In the genomic region with DNA sequence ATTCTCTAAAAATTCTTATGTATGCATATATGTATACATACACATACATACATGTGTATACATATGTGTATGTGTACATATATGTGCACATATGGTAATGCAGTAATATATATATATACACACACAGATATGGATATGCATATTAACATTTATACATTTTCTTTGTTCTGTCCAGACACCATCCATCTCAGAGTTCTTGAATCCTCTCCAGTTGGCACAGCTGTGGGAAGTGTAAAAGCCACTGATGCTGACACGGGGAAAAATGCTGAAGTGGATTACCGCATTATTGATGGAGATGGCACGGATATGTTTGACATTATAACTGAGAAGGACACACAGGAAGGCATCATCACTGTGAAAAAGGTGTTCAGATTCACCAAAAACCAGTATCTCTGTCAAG, we compare ENCODE assay signal across 15 mouse cellular contexts.
DNase-seq lines count a peak whose midpoint lies in the region; ATAC-seq and TF ChIP-seq lines count a peak whose summit lies in the region.
"Had no signal": no experiment of that assay in that cellular context is flagged by ENCODE, and none has a peak within 500 bp of the region (broad histone marks: within the 10 kb centered on the region; RNA-seq: fewer than 3 reads in every experiment).

No protein-coding gene starts in this region.

- H3K36me3 ChIP-seq in forebrain, embryonic 12.5 days (replicated peaks) = no peaks in the 10 kb centered on the region
- H3K36me3 ChIP-seq in forebrain, postnatal 0 days (ENCODE audit: insufficient read depth) = no peaks in the 10 kb centered on the region
- H3K36me3 ChIP-seq in hindbrain, embryonic 14.5 days (replicated peaks; ENCODE audit: control insufficient read depth, insufficient read depth) = no peaks in the 10 kb centered on the region
- no peaks in the 10 kb centered on the region for H3K36me3 ChIP-seq in hindbrain, embryonic 10.5 days
- H3K36me3 ChIP-seq in neural tube, embryonic 14.5 days (ENCODE audit: control insufficient read depth, insufficient read depth, low read length) = no peaks in the 10 kb centered on the region
- H3K36me3 ChIP-seq: embryonic facial prominence, embryonic 10.5 days; heart, embryonic 12.5 days; intestine, embryonic 15.5 days had no signal

- peak; percentile 33; the same call in 1 of the 2 replicates for ATAC-seq in forebrain, embryonic 12.5 days (ENCODE audit: low FRiP score)
- ATAC-seq in forebrain, postnatal 0 days = no peak; the same call in 1 of the 2 replicates
- peak; percentile 43; the same call in 1 of the 2 replicates for ATAC-seq in hindbrain, embryonic 14.5 days (ENCODE audit: low FRiP score)
- ATAC-seq in neural tube, embryonic 14.5 days (ENCODE audit: low read depth) = peak; percentile 65
- ATAC-seq: intestine, embryonic 15.5 days had no signal

- H3K9me3 ChIP-seq in forebrain, embryonic 12.5 days = no peaks in the 10 kb centered on the region
- H3K9me3 ChIP-seq in forebrain, postnatal 0 days (ENCODE audit: low read length) = no peaks in the 10 kb centered on the region
- no peaks in the 10 kb centered on the region for H3K9me3 ChIP-seq in hindbrain, embryonic 14.5 days (ENCODE audit: control insufficient read depth, low read length)
- no peaks in the 10 kb centered on the region for H3K9me3 ChIP-seq in hindbrain, embryonic 10.5 days
- H3K9me3 ChIP-seq in neural tube, embryonic 14.5 days (ENCODE audit: control insufficient read depth, low read length) = no peaks in the 10 kb centered on the region
- H3K9me3 ChIP-seq: embryonic facial prominence, embryonic 10.5 days; heart, embryonic 12.5 days; intestine, embryonic 15.5 days had no signal

- H3K4me1 ChIP-seq in forebrain, embryonic 12.5 days = no peaks in the 10 kb centered on the region
- H3K4me1 ChIP-seq in forebrain, postnatal 0 days (ENCODE audit: insufficient read depth) = no peaks in the 10 kb centered on the region
- no peaks in the 10 kb centered on the region for H3K4me1 ChIP-seq in hindbrain, embryonic 14.5 days (replicated peaks; ENCODE audit: control insufficient read depth, insufficient read depth, low read length)
- H3K4me1 ChIP-seq in hindbrain, embryonic 10.5 days (replicated peaks) = no peaks in the 10 kb centered on the region
- no peaks in the 10 kb centered on the region for H3K4me1 ChIP-seq in neural tube, embryonic 14.5 days (ENCODE audit: control insufficient read depth, insufficient read depth, low read length)
- H3K4me1 ChIP-seq: embryonic facial prominence, embryonic 10.5 days; heart, embryonic 12.5 days; intestine, embryonic 15.5 days had no signal

- H3K27me3 ChIP-seq in forebrain, embryonic 12.5 days = no peaks in the 10 kb centered on the region
- H3K27me3 ChIP-seq in forebrain, postnatal 0 days (ENCODE audit: insufficient read depth, low read length) = no peaks in the 10 kb centered on the region
- no peaks in the 10 kb centered on the region for H3K27me3 ChIP-seq in hindbrain, embryonic 14.5 days (ENCODE audit: control insufficient read depth, insufficient read depth, low read length)
- no peaks in the 10 kb centered on the region for H3K27me3 ChIP-seq in hindbrain, embryonic 10.5 days (ENCODE audit: insufficient read depth, poor library complexity, severe bottlenecking)
- no peaks in the 10 kb centered on the region for H3K27me3 ChIP-seq in neural tube, embryonic 14.5 days (ENCODE audit: control insufficient read depth, insufficient read depth, low read length)
- H3K27me3 ChIP-seq: heart, embryonic 12.5 days; intestine, embryonic 15.5 days had no signal

- no peak overlapping the region for H3K4me2 ChIP-seq in forebrain, embryonic 12.5 days
- no peak overlapping the region for H3K4me2 ChIP-seq in forebrain, postnatal 0 days (ENCODE audit: low read depth)
- no peak overlapping the region for H3K4me2 ChIP-seq in hindbrain, embryonic 14.5 days (replicated peaks)
- no peak overlapping the region for H3K4me2 ChIP-seq in neural tube, embryonic 14.5 days (ENCODE audit: low read depth, low read length)
- H3K4me2 ChIP-seq: heart, embryonic 12.5 days; intestine, embryonic 15.5 days had no signal

- 90% methylated on average over 3 of the region's 3 CpGs for WGBS in forebrain, embryonic 12.5 days
- 56% methylated on average over 3 of the region's 3 CpGs for WGBS in forebrain, postnatal 0 days
- 71% methylated on average over 3 of the region's 3 CpGs for WGBS in hindbrain, embryonic 14.5 days
- WGBS in hindbrain, embryonic 10.5 days = 93% methylated on average over 3 of the region's 3 CpGs
- WGBS in neural tube, embryonic 14.5 days = 60% methylated on average over 3 of the region's 3 CpGs

- intact Hi-C loops in left cerebral cortex, postnatal 36 days (cut with DNase I) = no loop called here

- TF ChIP-seq POLR2A in brain, embryonic 14.5 days (IDR thresholded peaks at IDR 0.05; ENCODE audit: borderline replicate concordance, extremely low read depth, insufficient read depth, insufficient read length, poor library complexity, severe bottlenecking) = no peak

- TF ChIP-seq CTCF in forebrain, postnatal 0 days (IDR thresholded peaks at IDR 0.05; ENCODE audit: low read depth) = no peak
- no peak for TF ChIP-seq CTCF in brain, embryonic 14.5 days (IDR thresholded peaks at IDR 0.05; ENCODE audit: borderline replicate concordance, extremely low read depth, insufficient read depth, insufficient read length)

- no peak for DNase-seq in forebrain, postnatal 0 days
- no peak for DNase-seq in hindbrain, embryonic 14.5 days (ENCODE audit: low spot score)
- no peak for DNase-seq in hindbrain, embryonic 10.5 days (ENCODE audit: low spot score)
- peak; percentile 47 for DNase-seq in brain, embryonic 14.5 days (ENCODE audit: low read depth)
- DNase-seq in left cerebral cortex, postnatal 36 days (ENCODE audit: low spot score in 2 of 2) = no peak
- DNase-seq: adrenal gland, postnatal 10 days; cerebellum, adult 18-20 months; cerebellum, adult 9-11 months; gastrocnemius, adult 2 months; gastrocnemius, postnatal 25 days had no signal

- no peak overlapping the region for H3K27ac ChIP-seq in forebrain, embryonic 12.5 days
- H3K27ac ChIP-seq in forebrain, postnatal 0 days (ENCODE audit: low read depth, low read length) = no peak overlapping the region
- H3K27ac ChIP-seq in hindbrain, embryonic 14.5 days = 0 out of 2 replicates have a peak overlapping the region, but pooled peaks have one; percentile 3
- no peak overlapping the region for H3K27ac ChIP-seq in hindbrain, embryonic 10.5 days
- 0 out of 2 replicates have a peak overlapping the region, but pooled peaks have one; percentile 13 for H3K27ac ChIP-seq in neural tube, embryonic 14.5 days (ENCODE audit: low read depth, low read length)
- H3K27ac ChIP-seq: embryonic facial prominence, embryonic 10.5 days; gastrocnemius, adult 2 months; intestine, embryonic 15.5 days had no signal

- H3K4me3 ChIP-seq in forebrain, embryonic 12.5 days (replicated peaks) = no peak overlapping the region
- H3K4me3 ChIP-seq in forebrain, postnatal 0 days (ENCODE audit: low read depth, low read length) = no peak overlapping the region
- H3K4me3 ChIP-seq in hindbrain, embryonic 14.5 days (replicated peaks; ENCODE audit: low read length) = no peak overlapping the region
- H3K4me3 ChIP-seq in hindbrain, embryonic 10.5 days = no peak overlapping the region
- no peak overlapping the region for H3K4me3 ChIP-seq in neural tube, embryonic 14.5 days (ENCODE audit: low read depth, low read length)
- H3K4me3 ChIP-seq: embryonic facial prominence, embryonic 10.5 days; gastrocnemius, adult 2 months; heart, embryonic 12.5 days; intestine, embryonic 15.5 days had no signal

- H3K9ac ChIP-seq in forebrain, embryonic 12.5 days = no peak overlapping the region
- no peak overlapping the region for H3K9ac ChIP-seq in forebrain, postnatal 0 days
- H3K9ac ChIP-seq in hindbrain, embryonic 14.5 days = no peak overlapping the region
- no peak overlapping the region for H3K9ac ChIP-seq in neural tube, embryonic 14.5 days (replicated peaks; ENCODE audit: low read depth, low read length)
- H3K9ac ChIP-seq: heart, embryonic 12.5 days; intestine, embryonic 15.5 days had no signal

Comparison
In these comparisons a context has a peak if more than half of its experiments do, and no peak if none do; other contexts are left out.
1. H3K27ac ChIP-seq: peak in hindbrain, embryonic 14.5 days (single experiment) and neural tube, embryonic 14.5 days (single experiment); none in forebrain, embryonic 12.5 days (single experiment), forebrain, postnatal 0 days (single experiment) and hindbrain, embryonic 10.5 days (single experiment).